Mouse (Mus musculus): ENCODE results near the gene Kif6. TPM values are rescaled to one million over a fixed set of nuclear protein-coding genes. Genes with fewer than 3 reads are reported as not detected.

The Kif6 gene
- polyA plus RNA-seq, 1 experiment from 2014 or later = 2.7 TPM

DNA sequence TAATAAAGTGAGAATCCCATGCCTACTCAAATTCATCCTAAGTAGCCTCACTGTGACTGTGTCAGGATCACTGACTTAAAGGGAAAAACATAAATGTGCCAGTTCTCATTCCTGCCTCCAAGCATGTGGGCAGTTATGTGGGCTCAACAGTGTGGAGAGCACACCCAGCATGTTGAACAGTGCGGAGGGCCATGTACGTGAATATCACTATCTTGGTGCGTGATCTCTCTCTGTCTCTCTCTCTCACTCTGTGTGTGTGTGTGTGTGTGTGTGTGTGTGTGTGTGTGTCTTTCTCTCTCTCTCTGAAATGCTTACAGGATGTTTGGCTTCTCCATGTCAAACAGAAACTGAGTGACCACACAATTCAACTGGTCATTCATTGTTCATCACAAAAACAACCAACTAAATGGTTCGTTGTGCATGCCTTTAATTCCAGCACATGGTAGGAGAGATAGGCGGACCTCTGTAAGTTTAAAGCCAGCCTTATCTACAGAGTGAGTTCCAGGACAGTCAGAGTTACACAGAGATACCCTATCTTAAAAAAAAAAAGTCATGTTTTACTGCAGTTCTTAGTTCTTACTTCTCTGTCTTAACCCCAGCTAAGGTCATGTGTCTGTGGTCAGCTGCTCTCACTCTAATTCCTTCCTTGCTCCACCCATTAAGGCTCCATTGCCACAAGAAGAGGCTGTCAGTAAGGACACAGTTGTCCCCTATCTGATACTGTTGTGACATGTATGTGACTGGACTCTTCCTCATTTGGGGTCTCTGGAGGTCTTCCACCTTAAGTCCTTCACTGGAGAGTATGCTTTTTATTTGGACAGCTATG is 266.2 kb downstream of the Kif6 start:
- no peaks in the 10 kb centered on the region for H3K27me3 ChIP-seq (ENCODE audit: control insufficient read depth, insufficient read depth, low read length)
- H3K9me3 ChIP-seq (ENCODE audit: control insufficient read depth, low read depth, low read length) = no peaks in the 10 kb centered on the region
- no peak overlapping the region for H3K4me3 ChIP-seq (ENCODE audit: low read depth, low read length)
- peaks cover 5% of the 10 kb centered on the region; the same call in 1 of the 2 replicates for H3K4me1 ChIP-seq (ENCODE audit: control insufficient read depth, insufficient read depth, low read length)
- H3K4me2 ChIP-seq (replicated peaks; ENCODE audit: low read depth, low read length) = no peak overlapping the region
- no peak overlapping the region for H3K27ac ChIP-seq (ENCODE audit: low read length)
- H3K9ac ChIP-seq (replicated peaks; ENCODE audit: low read depth, low read length) = no peak overlapping the region
- no peak for ATAC-seq (ENCODE audit: insufficient number of reproducible peaks, insufficient read depth, low FRiP score, low read depth)
- no peaks in the 10 kb centered on the region for H3K36me3 ChIP-seq (ENCODE audit: control insufficient read depth, insufficient read depth, low read length)
- WGBS = 77% methylated on average over 5 of the region's 5 CpGs

DNA sequence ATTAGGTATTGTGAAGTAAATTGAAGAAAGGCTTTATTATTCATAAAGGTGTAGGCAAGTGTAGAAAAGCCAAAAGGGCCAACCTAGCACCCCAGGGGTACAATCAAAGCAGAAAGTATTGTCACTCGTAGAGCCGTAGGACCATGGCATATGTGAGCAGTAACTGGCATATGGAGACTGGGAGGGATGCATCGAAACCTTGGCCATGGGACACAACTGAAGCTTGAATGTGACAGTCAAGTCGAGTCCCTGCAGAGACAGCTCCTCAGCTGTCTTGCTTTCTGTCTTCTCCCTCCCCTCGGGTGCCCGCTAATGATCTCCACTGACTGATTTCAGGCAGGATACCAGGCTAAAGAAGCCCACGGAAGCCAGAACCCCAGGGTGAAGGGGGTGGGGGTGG is 266.9 kb downstream of the Kif6 start:
- Histone ChIP-seq H3K4me3 (ENCODE audit: low read depth, low read length) (no peak overlapping the region), H3K36me3 (ENCODE audit: control insufficient read depth, insufficient read depth, low read length) (no peaks in the 10 kb centered on the region), H3K9ac (replicated peaks; ENCODE audit: low read depth, low read length) (no peak overlapping the region), H3K27ac (ENCODE audit: low read length) (no peak overlapping the region), H3K4me2 (replicated peaks; ENCODE audit: low read depth, low read length) (no peak overlapping the region), H3K27me3 (ENCODE audit: control insufficient read depth, insufficient read depth, low read length) (no peaks in the 10 kb centered on the region), H3K9me3 (ENCODE audit: control insufficient read depth, low read depth, low read length) (no peaks in the 10 kb centered on the region), H3K4me1 (ENCODE audit: control insufficient read depth, insufficient read depth, low read length) (peaks cover 5% of the 10 kb centered on the region; the same call in 1 of the 2 replicates)
- WGBS = 89% methylated on average over 7 of the region's 7 CpGs
- ATAC-seq (ENCODE audit: insufficient number of reproducible peaks, insufficient read depth, low FRiP score, low read depth) = no peak

DNA sequence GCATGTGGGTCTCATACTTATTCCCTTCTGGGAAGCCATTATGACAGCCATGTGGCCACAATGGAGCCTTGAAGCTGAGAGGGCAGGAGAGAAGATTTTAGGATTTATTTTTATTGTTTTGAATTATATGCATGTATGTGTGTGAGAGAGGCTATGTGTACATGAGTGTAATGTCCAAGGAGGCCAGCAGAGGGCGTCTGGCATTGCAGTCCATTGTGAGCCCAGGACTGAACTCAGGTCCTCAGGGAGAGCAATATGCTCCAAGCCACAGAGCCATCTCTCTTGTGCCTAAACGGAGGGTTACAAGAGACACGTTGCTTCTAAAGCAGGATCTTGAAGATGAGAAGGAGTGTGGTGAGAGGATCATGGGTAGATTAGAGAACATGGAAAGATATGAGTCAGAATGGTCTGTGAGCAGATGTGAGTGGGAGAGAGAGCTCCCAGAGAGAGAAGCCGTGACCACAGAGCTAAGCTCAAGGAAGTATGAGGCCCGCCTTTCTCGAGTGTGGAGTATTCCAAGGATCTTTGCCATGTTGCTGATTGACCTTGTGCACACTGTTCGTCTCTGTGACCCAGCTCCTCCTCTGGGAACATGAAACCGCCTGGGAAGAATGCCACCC is 268.3 kb downstream of the Kif6 start:
- WGBS = 86% methylated on average over 8 of the region's 8 CpGs
- ATAC-seq (ENCODE audit: insufficient number of reproducible peaks, insufficient read depth, low FRiP score, low read depth) = no peak

DNA sequence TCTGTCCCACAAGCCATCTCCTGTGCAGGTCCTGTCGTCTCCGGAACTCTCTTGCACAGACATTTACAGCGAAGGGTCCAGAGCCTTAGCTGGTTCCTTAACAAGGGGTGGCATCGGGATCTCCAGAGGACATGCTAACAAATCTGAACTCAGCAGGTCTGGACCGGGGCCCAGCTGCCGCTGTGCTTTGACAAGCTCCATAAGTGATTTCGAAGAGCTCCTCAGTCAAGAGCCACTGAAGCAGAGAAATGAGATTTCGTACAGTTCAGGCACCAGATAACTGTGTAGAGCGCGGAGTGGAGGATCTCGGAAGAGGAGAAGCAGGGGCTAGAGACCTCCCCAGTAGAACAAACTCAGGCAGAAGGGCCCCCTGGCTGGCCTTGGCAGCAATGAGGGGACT is 270.1 kb downstream of the Kif6 start:
- WGBS = 64% methylated on average over 11 of the region's 11 CpGs
- no peak for ATAC-seq (ENCODE audit: insufficient number of reproducible peaks, insufficient read depth, low FRiP score, low read depth)
- Histone ChIP-seq H3K9me3 (ENCODE audit: control insufficient read depth, low read depth, low read length) (no peaks in the 10 kb centered on the region), H3K27me3 (ENCODE audit: control insufficient read depth, insufficient read depth, low read length) (no peaks in the 10 kb centered on the region), H3K36me3 (ENCODE audit: control insufficient read depth, insufficient read depth, low read length) (no peaks in the 10 kb centered on the region), H3K27ac (ENCODE audit: low read length) (no peak overlapping the region), H3K9ac (replicated peaks; ENCODE audit: low read depth, low read length) (no peak overlapping the region), H3K4me1 (ENCODE audit: control insufficient read depth, insufficient read depth, low read length) (peaks cover 5% of the 10 kb centered on the region; the same call in 1 of the 2 replicates), H3K4me3 (ENCODE audit: low read depth, low read length) (no peak overlapping the region), H3K4me2 (replicated peaks; ENCODE audit: low read depth, low read length) (no peak overlapping the region)

More for the DNA sequence above, 268.3 kb downstream of the Kif6 start:
- H3K36me3 ChIP-seq (ENCODE audit: control insufficient read depth, insufficient read depth, low read length) = no peaks in the 10 kb centered on the region
- no peaks in the 10 kb centered on the region for H3K27me3 ChIP-seq (ENCODE audit: control insufficient read depth, insufficient read depth, low read length)
- H3K9ac ChIP-seq (replicated peaks; ENCODE audit: low read depth, low read length) = no peak overlapping the region
- peaks cover 5% of the 10 kb centered on the region; the same call in 1 of the 2 replicates for H3K4me1 ChIP-seq (ENCODE audit: control insufficient read depth, insufficient read depth, low read length)
- H3K4me3 ChIP-seq (ENCODE audit: low read depth, low read length) = no peak overlapping the region
- no peak overlapping the region for H3K4me2 ChIP-seq (replicated peaks; ENCODE audit: low read depth, low read length)
- no peaks in the 10 kb centered on the region for H3K9me3 ChIP-seq (ENCODE audit: control insufficient read depth, low read depth, low read length)
- no peak overlapping the region for H3K27ac ChIP-seq (ENCODE audit: low read length)

DNA sequence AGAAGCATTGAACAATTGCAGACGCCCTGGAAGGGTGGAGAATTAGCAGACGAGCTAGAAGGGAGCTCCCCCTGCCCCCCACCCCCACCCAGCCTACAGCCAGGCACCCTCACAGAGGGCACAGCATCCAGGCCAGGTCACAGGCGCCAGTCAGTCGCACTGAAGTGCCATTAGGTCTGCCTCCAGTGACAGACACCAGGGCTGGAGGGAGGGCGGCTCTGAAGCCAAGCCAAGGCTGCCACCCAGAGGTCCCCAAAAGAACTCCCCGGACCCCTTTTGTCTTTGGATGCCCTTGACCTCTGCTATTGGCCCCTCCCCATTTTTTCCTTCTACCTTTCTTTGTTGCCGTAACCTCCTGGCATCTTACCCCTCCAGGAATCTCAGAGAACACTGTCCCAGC is 274.7 kb downstream of the Kif6 start:
- no peaks in the 10 kb centered on the region for H3K27me3 ChIP-seq (ENCODE audit: control insufficient read depth, insufficient read depth, low read length)
- H3K4me3 ChIP-seq (ENCODE audit: low read depth, low read length) = no peak overlapping the region
- no peak overlapping the region for H3K4me2 ChIP-seq (replicated peaks; ENCODE audit: low read depth, low read length)
- peaks cover 5% of the 10 kb centered on the region; the same call in 1 of the 2 replicates for H3K4me1 ChIP-seq (ENCODE audit: control insufficient read depth, insufficient read depth, low read length)
- H3K36me3 ChIP-seq (ENCODE audit: control insufficient read depth, insufficient read depth, low read length) = no peaks in the 10 kb centered on the region
- no peaks in the 10 kb centered on the region for H3K9me3 ChIP-seq (ENCODE audit: control insufficient read depth, low read depth, low read length)
- 37% methylated on average over 7 of the region's 7 CpGs for WGBS
- H3K9ac ChIP-seq (replicated peaks; ENCODE audit: low read depth, low read length) = no peak overlapping the region
- H3K27ac ChIP-seq (ENCODE audit: low read length) = no peak overlapping the region
- peak; percentile 46; the same call in 1 of the 2 replicates for ATAC-seq (ENCODE audit: insufficient number of reproducible peaks, insufficient read depth, low FRiP score, low read depth)

DNA sequence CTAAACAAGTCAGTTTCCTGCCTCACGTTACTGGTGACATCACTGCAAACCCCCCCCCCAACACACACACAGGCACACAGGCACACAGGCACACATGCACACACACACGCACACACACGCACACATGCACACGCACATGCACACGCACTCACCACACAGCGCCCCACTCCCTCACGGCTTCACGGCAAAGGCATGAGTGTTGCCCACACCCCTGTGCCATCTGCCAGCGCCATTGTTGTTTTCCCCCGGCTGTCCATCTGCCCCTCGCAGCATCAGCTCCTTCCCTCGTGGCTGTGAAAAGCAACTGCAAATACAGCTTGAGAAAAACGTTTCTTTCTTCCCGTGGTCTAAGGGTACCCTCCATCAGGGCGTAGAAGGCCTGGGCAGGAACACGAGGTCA is 275.9 kb downstream of the Kif6 start:
- ATAC-seq (ENCODE audit: insufficient number of reproducible peaks, insufficient read depth, low FRiP score, low read depth) = no peak
- no peak overlapping the region for H3K27ac ChIP-seq (ENCODE audit: low read length)
- no peaks in the 10 kb centered on the region for H3K4me1 ChIP-seq (ENCODE audit: control insufficient read depth, insufficient read depth, low read length)
- H3K27me3 ChIP-seq (ENCODE audit: control insufficient read depth, insufficient read depth, low read length) = no peaks in the 10 kb centered on the region
- no peaks in the 10 kb centered on the region for H3K36me3 ChIP-seq (ENCODE audit: control insufficient read depth, insufficient read depth, low read length)
- no peak overlapping the region for H3K9ac ChIP-seq (replicated peaks; ENCODE audit: low read depth, low read length)
- no peaks in the 10 kb centered on the region for H3K9me3 ChIP-seq (ENCODE audit: control insufficient read depth, low read depth, low read length)
- H3K4me3 ChIP-seq (ENCODE audit: low read depth, low read length) = no peak overlapping the region
- WGBS = 85% methylated on average over 16 of the region's 16 CpGs
- no peak overlapping the region for H3K4me2 ChIP-seq (replicated peaks; ENCODE audit: low read depth, low read length)

DNA sequence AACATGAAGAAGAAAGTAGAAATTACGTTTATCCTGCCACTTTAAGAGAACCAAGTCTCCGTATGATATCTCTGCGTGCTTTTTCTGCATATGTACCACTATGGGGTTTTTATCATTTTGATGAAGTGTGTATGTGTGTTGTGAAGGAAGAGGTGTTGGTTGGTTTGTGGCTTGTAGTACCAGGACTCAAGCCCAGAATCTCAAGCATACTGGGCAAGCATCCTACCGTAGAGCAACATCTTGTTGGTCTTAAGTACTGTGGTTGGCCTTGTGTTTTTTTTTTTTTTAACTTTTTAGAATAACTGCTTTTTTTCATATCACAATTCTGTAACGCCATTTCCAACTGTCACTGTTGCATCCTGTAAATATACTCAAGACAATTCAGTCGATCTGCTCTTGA is 277.5 kb downstream of the Kif6 start:
- no peak overlapping the region for H3K4me2 ChIP-seq (replicated peaks; ENCODE audit: low read depth, low read length)
- H3K27me3 ChIP-seq (ENCODE audit: control insufficient read depth, insufficient read depth, low read length) = no peaks in the 10 kb centered on the region
- no peaks in the 10 kb centered on the region for H3K4me1 ChIP-seq (ENCODE audit: control insufficient read depth, insufficient read depth, low read length)
- no peak overlapping the region for H3K27ac ChIP-seq (ENCODE audit: low read length)
- no peak for ATAC-seq (ENCODE audit: insufficient number of reproducible peaks, insufficient read depth, low FRiP score, low read depth)
- H3K9ac ChIP-seq (replicated peaks; ENCODE audit: low read depth, low read length) = no peak overlapping the region
- no peak overlapping the region for H3K4me3 ChIP-seq (ENCODE audit: low read depth, low read length)
- WGBS = 88% methylated on average over 6 of the region's 6 CpGs
- no peaks in the 10 kb centered on the region for H3K36me3 ChIP-seq (ENCODE audit: control insufficient read depth, insufficient read depth, low read length)
- H3K9me3 ChIP-seq (ENCODE audit: control insufficient read depth, low read depth, low read length) = no peaks in the 10 kb centered on the region

DNA sequence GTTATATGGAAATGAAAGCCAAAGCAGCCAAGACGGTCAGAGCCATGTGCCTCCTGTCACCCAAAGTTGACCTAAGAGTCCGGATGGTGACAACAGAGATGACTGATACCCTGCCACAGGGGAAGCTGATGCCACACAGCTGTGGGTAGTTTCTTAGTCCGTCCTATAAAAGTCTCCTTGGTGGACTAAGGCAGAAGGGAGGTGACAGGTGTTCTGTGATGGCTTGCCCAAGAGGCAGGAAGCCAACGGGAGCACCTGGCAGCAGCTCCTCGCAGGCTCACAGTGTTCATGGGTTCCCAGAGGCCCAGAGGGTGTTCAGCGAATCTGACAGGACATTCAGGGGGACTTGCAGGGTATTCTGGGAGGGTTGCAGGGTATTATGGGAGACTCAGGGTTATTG is 279.5 kb downstream of the Kif6 start:
- WGBS = 69% methylated on average over 6 of the region's 6 CpGs
- Histone ChIP-seq H3K27me3 (ENCODE audit: control insufficient read depth, insufficient read depth, low read length) (no peaks in the 10 kb centered on the region), H3K4me1 (ENCODE audit: control insufficient read depth, insufficient read depth, low read length) (no peaks in the 10 kb centered on the region), H3K4me2 (replicated peaks; ENCODE audit: low read depth, low read length) (no peak overlapping the region), H3K36me3 (ENCODE audit: control insufficient read depth, insufficient read depth, low read length) (no peaks in the 10 kb centered on the region), H3K9ac (replicated peaks; ENCODE audit: low read depth, low read length) (no peak overlapping the region), H3K4me3 (ENCODE audit: low read depth, low read length) (no peak overlapping the region), H3K27ac (ENCODE audit: low read length) (no peak overlapping the region), H3K9me3 (ENCODE audit: control insufficient read depth, low read depth, low read length) (no peaks in the 10 kb centered on the region)
- ATAC-seq (ENCODE audit: insufficient number of reproducible peaks, insufficient read depth, low FRiP score, low read depth) = no peak
